Mouse (Mus musculus): ENCODE data around the gene Rab7b. TPM values are rescaled to one million over a fixed set of nuclear protein-coding genes. Genes with fewer than 3 reads are reported as not detected.

Gene Rab7b
- polyA plus RNA-seq, 1 experiment = 1.5 TPM

GRCm38 (mm10) chr1:131659512-131660085 is 28.9 kb upstream of the Rab7b start:
- no peaks in the 10 kb centered on the region for H3K36me3 ChIP-seq (ENCODE audit: control insufficient read depth, insufficient read depth, low read length)
- 70% methylated on average over 5 of the region's 5 CpGs for WGBS
- H3K4me3 ChIP-seq (ENCODE audit: low read depth, low read length) = no peak overlapping the region
- H3K27ac ChIP-seq (ENCODE audit: insufficient read depth, low read depth, low read length) = no peak overlapping the region
- TF ChIP-seq CTCF (IDR thresholded peaks at IDR 0.05; ENCODE audit: extremely low read depth, insufficient read length, insufficient replicate concordance, low read depth, low read length) = no peak
- TF ChIP-seq POLR2A (IDR thresholded peaks at IDR 0.05; ENCODE audit: low read depth, low read length) = no peak
- no peaks in the 10 kb centered on the region for H3K27me3 ChIP-seq (ENCODE audit: control insufficient read depth, insufficient read depth, low read length)
- no peaks in the 10 kb centered on the region for H3K4me1 ChIP-seq (ENCODE audit: control insufficient read depth, insufficient read depth, insufficient read length, low read length)

DNA sequence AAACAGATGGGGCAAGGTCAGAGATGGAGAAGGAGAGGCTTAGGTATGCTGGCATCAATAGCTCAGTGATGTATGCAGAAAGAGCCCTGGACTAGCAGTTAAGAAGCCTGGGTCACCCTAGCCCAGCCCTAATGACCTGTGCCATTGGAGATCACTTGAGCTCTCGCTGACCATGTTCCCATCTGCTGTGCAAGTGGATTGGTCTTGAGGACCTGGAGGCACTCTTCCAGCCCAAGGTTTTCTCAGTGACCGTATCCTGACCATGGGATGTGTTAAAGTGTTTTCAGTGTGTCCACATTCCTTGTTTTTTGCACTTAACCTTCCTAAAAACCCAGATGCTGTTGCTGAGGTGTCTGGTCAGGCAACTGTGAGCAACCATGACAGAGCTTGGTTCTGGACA is 28.2 kb upstream of the Rab7b start:
- Histone ChIP-seq H3K4me3 (ENCODE audit: low read depth, low read length) (no peak overlapping the region), H3K36me3 (ENCODE audit: control insufficient read depth, insufficient read depth, low read length) (no peaks in the 10 kb centered on the region), H3K4me1 (ENCODE audit: control insufficient read depth, insufficient read depth, insufficient read length, low read length) (no peaks in the 10 kb centered on the region), H3K27ac (ENCODE audit: insufficient read depth, low read depth, low read length) (no peak overlapping the region), H3K27me3 (ENCODE audit: control insufficient read depth, insufficient read depth, low read length) (no peaks in the 10 kb centered on the region)
- 90% methylated on average over 2 of the region's 2 CpGs for WGBS
- no peak for TF ChIP-seq CTCF (IDR thresholded peaks at IDR 0.05; ENCODE audit: extremely low read depth, insufficient read length, insufficient replicate concordance, low read depth, low read length)
- no peak for TF ChIP-seq POLR2A (IDR thresholded peaks at IDR 0.05; ENCODE audit: low read depth, low read length)

DNA sequence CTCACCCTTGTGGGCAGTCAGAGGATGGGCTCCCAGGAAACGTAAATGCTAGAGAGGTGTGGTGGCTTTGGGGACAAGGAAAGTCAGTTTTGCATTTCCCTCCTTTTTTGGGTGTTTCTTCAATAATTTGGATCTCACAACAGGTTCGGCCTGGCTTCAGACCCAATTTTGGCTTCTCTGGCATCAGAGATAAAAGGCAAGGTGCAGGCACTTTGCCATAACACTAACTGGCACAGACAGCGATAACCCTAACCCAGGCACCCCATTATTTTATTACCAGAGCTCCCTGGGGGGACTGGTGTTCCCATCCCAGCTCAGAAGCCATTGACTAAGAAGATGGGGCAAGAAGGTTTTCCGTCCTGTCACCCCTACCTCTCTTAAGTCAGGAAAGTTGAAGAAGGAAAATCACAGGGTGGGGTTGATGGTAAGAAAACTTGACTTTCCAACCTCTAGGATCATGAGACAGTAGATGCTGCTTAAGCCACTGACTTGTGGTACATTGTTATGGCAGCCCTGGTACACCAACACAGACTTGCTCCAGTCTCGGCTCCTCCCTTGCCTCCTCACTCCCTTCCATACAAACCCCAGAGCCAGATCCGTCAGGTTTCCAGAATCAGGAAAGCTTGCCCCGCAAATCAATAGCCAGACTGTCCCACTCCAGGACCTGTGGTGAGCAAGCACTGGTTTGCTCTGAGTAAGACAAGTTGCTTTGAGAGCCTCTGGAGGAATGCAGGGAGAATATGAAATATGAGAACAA is 27.6 kb upstream of the Rab7b start:
- Histone ChIP-seq H3K4me1 (ENCODE audit: control insufficient read depth, insufficient read depth, insufficient read length, low read length) (no peaks in the 10 kb centered on the region), H3K4me3 (ENCODE audit: low read depth, low read length) (no peak overlapping the region), H3K36me3 (ENCODE audit: control insufficient read depth, insufficient read depth, low read length) (no peaks in the 10 kb centered on the region), H3K27me3 (ENCODE audit: control insufficient read depth, insufficient read depth, low read length) (no peaks in the 10 kb centered on the region), H3K27ac (ENCODE audit: insufficient read depth, low read depth, low read length) (no peak overlapping the region)
- 75% methylated on average over 7 of the region's 7 CpGs for WGBS
- TF ChIP-seq CTCF (IDR thresholded peaks at IDR 0.05; ENCODE audit: extremely low read depth, insufficient read length, insufficient replicate concordance, low read depth, low read length) = no peak
- TF ChIP-seq POLR2A (IDR thresholded peaks at IDR 0.05; ENCODE audit: low read depth, low read length) = no peak

DNA sequence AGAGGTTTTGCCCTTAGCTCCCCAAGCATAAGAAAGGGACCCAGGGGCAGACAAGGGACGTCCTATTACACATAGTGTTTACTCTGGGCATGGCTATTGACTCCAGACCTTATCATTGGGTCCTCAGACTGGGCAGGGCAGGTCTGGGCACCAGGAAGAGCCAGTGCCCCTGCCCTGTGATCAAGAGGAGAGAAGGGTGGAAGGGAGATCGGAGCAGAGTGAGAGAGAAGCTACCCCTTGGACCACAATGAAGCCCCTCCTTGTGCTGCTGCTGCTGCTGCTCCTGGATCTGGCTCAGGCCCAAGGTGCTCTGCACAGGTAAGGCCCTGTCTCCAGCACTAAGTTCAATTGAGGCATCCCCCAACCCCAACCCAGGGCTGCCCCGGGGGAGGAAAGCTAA is 26.7 kb upstream of the Rab7b start:
- Histone ChIP-seq H3K36me3 (ENCODE audit: control insufficient read depth, insufficient read depth, low read length) (no peaks in the 10 kb centered on the region), H3K27me3 (ENCODE audit: control insufficient read depth, insufficient read depth, low read length) (no peaks in the 10 kb centered on the region), H3K27ac (ENCODE audit: insufficient read depth, low read depth, low read length) (no peak overlapping the region), H3K4me1 (ENCODE audit: control insufficient read depth, insufficient read depth, insufficient read length, low read length) (no peaks in the 10 kb centered on the region), H3K4me3 (ENCODE audit: low read depth, low read length) (no peak overlapping the region)
- 37% methylated on average over 3 of the region's 3 CpGs for WGBS
- no peak for TF ChIP-seq CTCF (IDR thresholded peaks at IDR 0.05; ENCODE audit: extremely low read depth, insufficient read length, insufficient replicate concordance, low read depth, low read length)

GRCm38 (mm10) chr1:131663286-131663995 is 25.1 kb upstream of the Rab7b start:
- H3K27me3 ChIP-seq (ENCODE audit: control insufficient read depth, insufficient read depth, low read length) = no peaks in the 10 kb centered on the region
- no peak overlapping the region for H3K27ac ChIP-seq (ENCODE audit: insufficient read depth, low read depth, low read length)
- no peaks in the 10 kb centered on the region for H3K36me3 ChIP-seq (ENCODE audit: control insufficient read depth, insufficient read depth, low read length)
- H3K4me3 ChIP-seq (ENCODE audit: low read depth, low read length) = no peak overlapping the region
- TF ChIP-seq POLR2A (IDR thresholded peaks at IDR 0.05; ENCODE audit: low read depth, low read length) (no peak), CTCF (IDR thresholded peaks at IDR 0.05; ENCODE audit: extremely low read depth, insufficient read length, insufficient replicate concordance, low read depth, low read length) (no peak)
- H3K4me1 ChIP-seq (ENCODE audit: control insufficient read depth, insufficient read depth, insufficient read length, low read length) = no peaks in the 10 kb centered on the region
- 76% methylated on average over 9 of the region's 9 CpGs for WGBS

- no peaks in the 10 kb centered on the region for H3K27me3 ChIP-seq (ENCODE audit: control insufficient read depth, insufficient read depth, low read length)
- no peak for TF ChIP-seq CTCF (IDR thresholded peaks at IDR 0.05; ENCODE audit: extremely low read depth, insufficient read length, insufficient replicate concordance, low read depth, low read length)
- TF ChIP-seq POLR2A (IDR thresholded peaks at IDR 0.05; ENCODE audit: low read depth, low read length) = no peak
- 90% methylated on average over 5 of the region's 5 CpGs for WGBS
- no peaks in the 10 kb centered on the region for H3K4me1 ChIP-seq (ENCODE audit: control insufficient read depth, insufficient read depth, insufficient read length, low read length)
- H3K36me3 ChIP-seq (ENCODE audit: control insufficient read depth, insufficient read depth, low read length) = no peaks in the 10 kb centered on the region
- no peak overlapping the region for H3K27ac ChIP-seq (ENCODE audit: insufficient read depth, low read depth, low read length)
- no peak overlapping the region for H3K4me3 ChIP-seq (ENCODE audit: low read depth, low read length)
Observed at GRCm38 (mm10) chr1:131664136-131664535, 24.4 kb upstream of the Rab7b start.

DNA sequence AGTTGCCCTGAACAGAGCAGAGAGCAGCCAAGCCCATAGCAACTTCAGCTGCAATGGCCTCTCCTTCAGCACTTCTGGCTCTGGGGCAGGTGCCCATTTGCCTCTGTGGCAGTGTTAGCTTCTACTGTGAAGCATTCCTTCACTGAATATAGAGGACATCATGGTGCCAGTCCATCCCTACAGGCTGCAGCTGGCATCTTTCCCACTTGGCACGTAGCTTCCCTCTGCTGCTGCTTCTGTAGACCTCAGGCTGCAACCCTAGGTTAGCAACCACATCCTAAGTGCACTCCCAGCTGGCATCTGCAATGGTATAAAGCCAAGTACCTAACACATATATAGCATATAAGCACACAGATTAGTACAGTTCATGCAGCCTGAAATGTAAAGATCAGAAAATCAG is 22.6 kb upstream of the Rab7b start:
- no peak overlapping the region for H3K4me3 ChIP-seq (ENCODE audit: low read depth, low read length)
- no peaks in the 10 kb centered on the region for H3K36me3 ChIP-seq (ENCODE audit: control insufficient read depth, insufficient read depth, low read length)
- H3K27ac ChIP-seq (ENCODE audit: insufficient read depth, low read depth, low read length) = no peak overlapping the region
- TF ChIP-seq CTCF (IDR thresholded peaks at IDR 0.05; ENCODE audit: extremely low read depth, insufficient read length, insufficient replicate concordance, low read depth, low read length) (no peak), POLR2A (IDR thresholded peaks at IDR 0.05; ENCODE audit: low read depth, low read length) (no peak)
- H3K4me1 ChIP-seq (ENCODE audit: control insufficient read depth, insufficient read depth, insufficient read length, low read length) = no peaks in the 10 kb centered on the region
- WGBS = 61% methylated on average over 1 of the region's 1 CpGs
- no peaks in the 10 kb centered on the region for H3K27me3 ChIP-seq (ENCODE audit: control insufficient read depth, insufficient read depth, low read length)
